Mouse (Mus musculus): ENCODE results near the gene Lmf2. TPM values are rescaled to one million over a fixed set of nuclear protein-coding genes. Genes with fewer than 3 reads are reported as not detected.

The Lmf2 gene
- 10 to 100 TPM; 17.7 to 25.3 (median 21.2) TPM for total RNA-seq (2022)

- peak; percentile 93 for DNase-seq (ENCODE audit: low spot score in 2 of 2)
Measured at GRCm38 (mm10) chr15:89355241-89356187, at the start of gene Lmf2, which contains the start of gene Ncaph2. Gene Lmf2 (minus strand): TSS chr15:89355659. Gene Ncaph2 (plus strand): TSS chr15:89355719.

- DNase-seq (ENCODE audit: low spot score in 2 of 2), result no peak
Measured at GRCm38 (mm10) chr15:89404831-89405623, 49.6 kb upstream of the Lmf2 start.

- no peak for DNase-seq (ENCODE audit: low spot score in 2 of 2)
Measured at GRCm38 (mm10) chr15:89402471-89402870, 47.0 kb upstream of the Lmf2 start.

- no peak for DNase-seq (ENCODE audit: low spot score in 2 of 2)
Measured at GRCm38 (mm10) chr15:89399716-89400115, 44.3 kb upstream of the Lmf2 start.

- no peak for DNase-seq (ENCODE audit: low spot score in 2 of 2)
Measured at GRCm38 (mm10) chr15:89398146-89398545, 42.7 kb upstream of the Lmf2 start.

- DNase-seq (ENCODE audit: low spot score in 2 of 2), result no peak
Measured at GRCm38 (mm10) chr15:89396883-89397282, 41.4 kb upstream of the Lmf2 start.

GRCm38 (mm10) chr15:89390081-89390480 lies 34.6 kb upstream of the Lmf2 start:
- no peak for DNase-seq (ENCODE audit: low spot score in 2 of 2)

GRCm38 (mm10) chr15:89387127-89387526 lies 31.7 kb upstream of the Lmf2 start:
- no peak for DNase-seq (ENCODE audit: low spot score in 2 of 2)

GRCm38 (mm10) chr15:89384617-89385016 lies 29.2 kb upstream of the Lmf2 start, which contains the start of gene Klhdc7b:
Gene Klhdc7b (plus strand): TSS chr15:89384917.
- DNase-seq (ENCODE audit: low spot score in 2 of 2), result no peak

- no peak for DNase-seq (ENCODE audit: low spot score in 2 of 2)
Measured at GRCm38 (mm10) chr15:89379429-89379828, 24.0 kb upstream of the Lmf2 start.

GRCm38 (mm10) chr15:89378831-89379401 lies 23.5 kb upstream of the Lmf2 start, which contains the start of gene Odf3b:
Gene Odf3b (minus strand): TSS chr15:89379282.
- DNase-seq (ENCODE audit: low spot score in 2 of 2), result no peak

- no peak for DNase-seq (ENCODE audit: low spot score in 2 of 2)
Measured at GRCm38 (mm10) chr15:89377938-89378828, 22.7 kb upstream of the Lmf2 start.

GRCm38 (mm10) chr15:89377362-89377761 lies 21.9 kb upstream of the Lmf2 start:
- DNase-seq (ENCODE audit: low spot score in 2 of 2), result no peak

- DNase-seq (ENCODE audit: low spot score in 2 of 2), result no peak
Measured at GRCm38 (mm10) chr15:89376957-89377356, 21.5 kb upstream of the Lmf2 start, which contains the start of gene Tymp. Gene Tymp (minus strand): TSS chr15:89377039.

- DNase-seq (ENCODE audit: low spot score in 2 of 2), result no peak
Measured at GRCm38 (mm10) chr15:89376040-89376439, 20.6 kb upstream of the Lmf2 start.

- DNase-seq (ENCODE audit: low spot score in 2 of 2), result no peak
Measured at GRCm38 (mm10) chr15:89374801-89375534, 19.5 kb upstream of the Lmf2 start.

GRCm38 (mm10) chr15:89374340-89374739 lies 18.9 kb upstream of the Lmf2 start:
- no peak for DNase-seq (ENCODE audit: low spot score in 2 of 2)

- DNase-seq (ENCODE audit: low spot score in 2 of 2), result peak; percentile 89 to 94
Measured at GRCm38 (mm10) chr15:89373762-89374248, 18.3 kb upstream of the Lmf2 start, which contains the start of gene Sco2. Gene Sco2 (minus strand): TSS chr15:89373846.

GRCm38 (mm10) chr15:89373027-89373761 lies 17.7 kb upstream of the Lmf2 start:
- peak; percentile 67 to 85 for DNase-seq (ENCODE audit: low spot score in 2 of 2)

Data from layer of hippocampus, adult 8-10 months (tissue).